Mouse (Mus musculus): ENCODE measurements around the gene Gba. TPM values are rescaled to one million over a fixed set of nuclear protein-coding genes. Genes with fewer than 3 reads are reported as not detected.
"Not testable (repeated sequence)": the region's sequence is repeated elsewhere in the genome, so short reads cannot be mapped to it uniquely, and the experiment has no call there.

Gene Gba
- polyA plus RNA-seq (2015; fragmentation: Nextera tagmentation; extraction: Ambion mirVana), result 25.8 and 26.3 TPM in 2 replicates

GRCm38 (mm10) chr3:89202253-89203141 lies at the start of gene Gba:
Gene Gba (plus strand): TSS chr3:89202928.
- WGBS (ENCODE audit: insufficient replicate concordance), result 23% methylated on average over 13 of the region's 13 CpGs

GRCm38 (mm10) chr3:89156951-89157350 lies 45.8 kb upstream of the Gba start:
- no peak for ATAC-seq
- no peak overlapping the region for H3K27ac ChIP-seq (ENCODE audit: low read depth)

More at GRCm38 (mm10) chr3:89202253-89203141, at the start of gene Gba:
- H3K36me3 ChIP-seq (replicated peaks; ENCODE audit: insufficient read depth, low read length), result peaks cover 30% of the 10 kb centered on the region
- peak; percentile 28; the same call in 1 of the 2 replicates for TF ChIP-seq EP300 (IDR thresholded peaks at IDR 0.05; ENCODE audit: low read depth)
- TF ChIP-seq CTCF (IDR thresholded peaks at IDR 0.05; ENCODE audit: low read depth), result no peak
- H3K4me2 ChIP-seq (ENCODE audit: low read depth, low read length), result peak within 1 kb of the TSS; percentile 84
- no peaks in the 10 kb centered on the region for H3K9me3 ChIP-seq (ENCODE audit: low read length)
- DNase-seq (peak; percentile 89), ATAC-seq (peak; percentile 87)
- no peak within 1 kb of the TSS for H3K27ac ChIP-seq (ENCODE audit: low read depth)
- peak within 1 kb of the TSS; percentile 54 for H3K4me3 ChIP-seq (ENCODE audit: low read depth, low read length)
- H3K27me3 ChIP-seq (ENCODE audit: insufficient read depth, low read length), result no peaks in the 10 kb centered on the region
- H3K9ac ChIP-seq (replicated peaks), result peak within 1 kb of the TSS; percentile 68
- H3K4me1 ChIP-seq (ENCODE audit: insufficient read depth), result peaks cover 5% of the 10 kb centered on the region; the same call in 1 of the 2 replicates

GRCm38 (mm10) chr3:89158651-89159050 lies 44.1 kb upstream of the Gba start:
- 27% methylated on average over 7 of the region's 7 CpGs for WGBS (ENCODE audit: insufficient replicate concordance)
- TF ChIP-seq EP300 (IDR thresholded peaks at IDR 0.05; ENCODE audit: low read depth), result no peak
- TF ChIP-seq CTCF (IDR thresholded peaks at IDR 0.05; ENCODE audit: low read depth), result no peak
- H3K36me3 ChIP-seq (replicated peaks; ENCODE audit: insufficient read depth, low read length), result no peaks in the 10 kb centered on the region
- no peak overlapping the region for H3K27ac ChIP-seq (ENCODE audit: low read depth)
- H3K9ac ChIP-seq (replicated peaks), result no peak overlapping the region
- H3K27me3 ChIP-seq (ENCODE audit: insufficient read depth, low read length), result peaks cover 17% of the 10 kb centered on the region
- peaks cover 15% of the 10 kb centered on the region for H3K4me1 ChIP-seq (ENCODE audit: insufficient read depth)
- H3K4me2 ChIP-seq (ENCODE audit: low read depth, low read length), result no peak overlapping the region
- no peak for ATAC-seq
- H3K4me3 ChIP-seq (ENCODE audit: low read depth, low read length), result no peak overlapping the region
- no peak for DNase-seq
- H3K9me3 ChIP-seq (ENCODE audit: low read length), result no peaks in the 10 kb centered on the region

More at GRCm38 (mm10) chr3:89156951-89157350, 45.8 kb upstream of the Gba start:
- 62% methylated on average over 8 of the region's 8 CpGs for WGBS (ENCODE audit: insufficient replicate concordance)
- no peak for DNase-seq
- Histone ChIP-seq H3K36me3 (replicated peaks; ENCODE audit: insufficient read depth, low read length) (no peaks in the 10 kb centered on the region), H3K9me3 (ENCODE audit: low read length) (no peaks in the 10 kb centered on the region), H3K27me3 (ENCODE audit: insufficient read depth, low read length) (peaks cover 17% of the 10 kb centered on the region), H3K4me3 (ENCODE audit: low read depth, low read length) (no peak overlapping the region), H3K4me1 (ENCODE audit: insufficient read depth) (peaks cover 15% of the 10 kb centered on the region), H3K4me2 (ENCODE audit: low read depth, low read length) (no peak overlapping the region), H3K9ac (replicated peaks) (no peak overlapping the region)
- TF ChIP-seq CTCF (IDR thresholded peaks at IDR 0.05; ENCODE audit: low read depth) (no peak), EP300 (IDR thresholded peaks at IDR 0.05; ENCODE audit: low read depth) (no peak)

- Histone ChIP-seq H3K9me3 (ENCODE audit: low read length) (no peaks in the 10 kb centered on the region), H3K4me3 (ENCODE audit: low read depth, low read length) (peak overlapping the region; percentile 49), H3K4me2 (ENCODE audit: low read depth, low read length) (peak overlapping the region; percentile 91), H3K27ac (ENCODE audit: low read depth) (no peak overlapping the region), H3K36me3 (replicated peaks; ENCODE audit: insufficient read depth, low read length) (no peaks in the 10 kb centered on the region), H3K4me1 (ENCODE audit: insufficient read depth) (peaks cover 19% of the 10 kb centered on the region), H3K9ac (replicated peaks) (no peak overlapping the region; the same call in 1 of the 2 replicates), H3K27me3 (ENCODE audit: insufficient read depth, low read length) (peaks cover 17% of the 10 kb centered on the region)
- ATAC-seq (peak; percentile 34; the same call in 1 of the 2 replicates), DNase-seq (peak; percentile 77)
- TF ChIP-seq CTCF (IDR thresholded peaks at IDR 0.05; ENCODE audit: low read depth), result no peak
- no peak for TF ChIP-seq EP300 (IDR thresholded peaks at IDR 0.05; ENCODE audit: low read depth)
- WGBS (ENCODE audit: insufficient replicate concordance), result 1% methylated on average over 13 of the region's 13 CpGs
Measured at GRCm38 (mm10) chr3:89159211-89159610, 43.5 kb upstream of the Gba start.

- ATAC-seq (peak; percentile 38), DNase-seq (peak; percentile 85)
- peaks cover 19% of the 10 kb centered on the region for H3K4me1 ChIP-seq (ENCODE audit: insufficient read depth)
- H3K36me3 ChIP-seq (replicated peaks; ENCODE audit: insufficient read depth, low read length), result no peaks in the 10 kb centered on the region
- peaks cover 17% of the 10 kb centered on the region for H3K27me3 ChIP-seq (ENCODE audit: insufficient read depth, low read length)
- no peak within 1 kb of the TSS for H3K27ac ChIP-seq (ENCODE audit: low read depth)
- H3K4me2 ChIP-seq (ENCODE audit: low read depth, low read length), result peak within 1 kb of the TSS; percentile 91
- H3K4me3 ChIP-seq (ENCODE audit: low read depth, low read length), result peak within 1 kb of the TSS; percentile 49
- TF ChIP-seq CTCF (IDR thresholded peaks at IDR 0.05; ENCODE audit: low read depth) (peak; percentile 83), EP300 (IDR thresholded peaks at IDR 0.05; ENCODE audit: low read depth) (no peak)
- WGBS (ENCODE audit: insufficient replicate concordance), result 2% methylated on average over 33 of the region's 66 CpGs
- H3K9ac ChIP-seq (replicated peaks), result no peak within 1 kb of the TSS; the same call in 1 of the 2 replicates
- no peaks in the 10 kb centered on the region for H3K9me3 ChIP-seq (ENCODE audit: low read length)
Measured at GRCm38 (mm10) chr3:89159616-89160344, 42.9 kb upstream of the Gba start, which contains the start of gene Hcn3. Gene Hcn3 (minus strand): TSS chr3:89160196.

- DNase-seq; H3K9ac ChIP-seq (replicated peaks); H3K27ac ChIP-seq (ENCODE audit: low read depth); ATAC-seq; H3K36me3 ChIP-seq (replicated peaks; ENCODE audit: insufficient read depth, low read length); H3K4me3 ChIP-seq (ENCODE audit: low read depth, low read length); H3K9me3 ChIP-seq (ENCODE audit: low read length); H3K4me2 ChIP-seq (ENCODE audit: low read depth, low read length): not testable (repeated sequence)
- Histone ChIP-seq H3K4me1 (ENCODE audit: insufficient read depth) (peaks cover 27% of the 10 kb centered on the region), H3K27me3 (ENCODE audit: insufficient read depth, low read length) (peaks cover 17% of the 10 kb centered on the region)
Measured at GRCm38 (mm10) chr3:89161207-89161606, 41.5 kb upstream of the Gba start.

Measured in liver, postnatal 0 days (tissue).